Mouse (Mus musculus) hindbrain, postnatal 0 days (tissue): ENCODE measurements around the gene Lap3. TPM values are rescaled to one million over a fixed set of nuclear protein-coding genes. Genes with fewer than 3 reads are reported as not detected.

Experiments used
- ATAC-seq: fragments of 200-750 bp; cut with Nextera tagmentation; 2 replicates; pipeline ENCODE4 v1.8.0; 2017; ENCODE audit warnings: mild to moderate bottlenecking, moderate TSS enrichment, moderate library complexity
- DNase-seq: peaks from one replicate; pipeline ENCODE4 v3.0.0-alpha.2; 2015; ENCODE audit warnings: low spot score
- H3K27ac ChIP-seq: fragments of 300-500 bp; sonication (generic); 2 replicates; pipeline ENCODE4 v1.5.1; 2014; ENCODE audit warnings: mild to moderate bottlenecking
- H3K27me3 ChIP-seq: fragments of 300-500 bp; sonication (generic); 2 replicates; pipeline ENCODE4 v1.6.1; 2014; ENCODE audit warnings: low read length, mixed read lengths; ENCODE audit not compliant: insufficient read depth
- H3K36me3 ChIP-seq: fragments of 300-500 bp; sonication (generic); 2 replicates; pipeline ENCODE4 v1.6.1; 2014; ENCODE audit warnings: low read length, mixed read lengths; ENCODE audit not compliant: insufficient read depth
- H3K4me1 ChIP-seq: fragments of 300-500 bp; sonication (generic); 2 replicates; pipeline ENCODE4 v1.6.1; 2014; ENCODE audit warnings: antibody characterized with exemption, low read length, mixed read lengths; ENCODE audit not compliant: insufficient read depth
- H3K4me2 ChIP-seq: fragments of 300-500 bp; sonication (generic); 2 replicates; pipeline ENCODE4 v1.6.1; 2014; ENCODE audit warnings: low read depth, mild to moderate bottlenecking, low read length, moderate library complexity, mixed read lengths
- H3K4me3 ChIP-seq: fragments of 300-500 bp; sonication (generic); 2 replicates; pipeline ENCODE4 v1.5.1; 2014; ENCODE audit warnings: low read length
- H3K9ac ChIP-seq: fragments of 300-500 bp; sonication (generic); replicated peaks from 2 replicates; pipeline ENCODE4 v1.6.1; 2014; ENCODE audit warnings: mild to moderate bottlenecking, low read length, moderate library complexity, mixed read lengths
- H3K9me3 ChIP-seq: fragments of 300-500 bp; sonication (generic); 2 replicates; pipeline ENCODE4 v1.6.1; 2016; ENCODE audit warnings: low read length, mixed read lengths
- CTCF ChIP-seq: IDR thresholded peaks from 2 replicates; pipeline ENCODE4 v1.5.1; 2016; ENCODE audit warnings: antibody characterized with exemption, control low read depth, low read depth
- WGBS: fragments of 180-500 bp; shearing (Covaris S2); extraction: QIAGEN DNeasy Blood & Tissue Kit; methylation state at CpG from one replicate; pipeline ENCODE4 v1.1.7; 2014; 5-methylcytosine and 5-hydroxymethylcytosine counted together
- polyA plus RNA-seq: library from polyadenylated mRNA; unstranded; fragments of >200 nt; fragmentation: Nextera tagmentation; extraction: Ambion mirVana; gene quantifications from 2 replicates; pipeline ENCODE4 v1.2.1, GENCODE M21; 2015
- total RNA-seq: library from RNA; depleted of rRNA; stranded (reverse); fragments of >200 nt; gene quantifications from 2 replicates; pipeline ENCODE4 v1.2.3, GENCODE M21; 2014

Lap3 gene
- total and polyA plus RNA-seq, 2 experiments from 2014 or later, result 21.9 to 36.2 TPM

GRCm38 (mm10) chr5:45494093-45494755 is 1.1 kb downstream of the Lap3 start:
- H3K27ac ChIP-seq, result no peak overlapping the region
- 72% methylated on average over 9 of the region's 9 CpGs for WGBS
- no peak for TF ChIP-seq CTCF

GRCm38 (mm10) chr5:45495429-45495975 is 2.3 kb downstream of the Lap3 start:
- Histone ChIP-seq H3K36me3 (peaks cover 12% of the 10 kb centered on the region; the same call in 1 of the 2 replicates), H3K27ac (no peak overlapping the region), H3K4me3 (no peak overlapping the region), H3K9ac (no peak overlapping the region), H3K4me1 (0 out of 2 replicates have a peak, but pooled peaks cover 9% of the 10 kb centered on the region), H3K9me3 (no peaks in the 10 kb centered on the region), H3K4me2 (no peak overlapping the region), H3K27me3 (no peaks in the 10 kb centered on the region)
- no peak for TF ChIP-seq CTCF
- no peak for DNase-seq
- WGBS, result 83% methylated on average over 3 of the region's 3 CpGs
- ATAC-seq, result no peak

More at GRCm38 (mm10) chr5:45494093-45494755, 1.1 kb downstream of the Lap3 start:
- DNase-seq (no peak), ATAC-seq (no peak)
- no peaks in the 10 kb centered on the region for H3K27me3 ChIP-seq
- H3K4me3 ChIP-seq, result peak overlapping the region; percentile 71
- H3K4me1 ChIP-seq, result 0 out of 2 replicates have a peak, but pooled peaks cover 9% of the 10 kb centered on the region
- H3K4me2 ChIP-seq, result peak overlapping the region; percentile 72
- 0 out of 2 replicates have a peak, but pooled peaks cover 8% of the 10 kb centered on the region for H3K36me3 ChIP-seq
- no peaks in the 10 kb centered on the region for H3K9me3 ChIP-seq
- peak overlapping the region; percentile 58 for H3K9ac ChIP-seq

- Histone ChIP-seq H3K36me3 (peaks cover 15% of the 10 kb centered on the region; the same call in 1 of the 2 replicates), H3K27me3 (no peaks in the 10 kb centered on the region), H3K9me3 (no peaks in the 10 kb centered on the region), H3K27ac (no peak overlapping the region), H3K9ac (no peak overlapping the region), H3K4me2 (no peak overlapping the region), H3K4me3 (no peak overlapping the region), H3K4me1 (0 out of 2 replicates have a peak, but pooled peaks cover 9% of the 10 kb centered on the region)
- no peak for DNase-seq
- no peak for TF ChIP-seq CTCF
- ATAC-seq, result no peak
Observed at GRCm38 (mm10) chr5:45496042-45496441, 2.9 kb downstream of the Lap3 start.

DNA sequence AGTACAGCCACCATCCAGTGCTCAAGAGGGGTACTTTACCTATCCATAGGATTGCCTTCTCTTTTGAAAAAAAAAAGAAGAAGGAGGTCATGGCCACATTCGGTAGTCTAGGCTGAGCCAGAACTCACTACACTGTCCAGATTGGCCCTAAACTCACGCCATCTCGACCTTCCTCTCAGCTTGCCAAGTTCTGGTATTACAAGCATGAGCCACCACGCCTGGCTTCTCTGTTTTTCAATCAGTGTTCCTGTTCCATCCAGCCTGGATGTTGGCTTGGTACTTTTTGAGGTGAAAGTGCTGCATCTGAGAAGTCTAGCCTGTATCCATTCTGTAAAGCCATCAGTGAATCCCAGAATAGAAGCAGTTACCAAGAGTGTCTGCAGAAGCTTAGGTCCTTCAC is 3.3 kb downstream of the Lap3 start:
- TF ChIP-seq CTCF, result no peak
- no peaks in the 10 kb centered on the region for H3K27me3 ChIP-seq
- H3K4me1 ChIP-seq, result 0 out of 2 replicates have a peak, but pooled peaks cover 9% of the 10 kb centered on the region
- no peak for DNase-seq
- no peak overlapping the region for H3K27ac ChIP-seq
- H3K9ac ChIP-seq, result no peak overlapping the region
- ATAC-seq, result no peak
- WGBS, result 88% methylated on average over 4 of the region's 4 CpGs
- H3K4me2 ChIP-seq, result no peak overlapping the region
- H3K4me3 ChIP-seq, result no peak overlapping the region
- H3K9me3 ChIP-seq, result no peaks in the 10 kb centered on the region
- H3K36me3 ChIP-seq, result peaks cover 16% of the 10 kb centered on the region

DNA sequence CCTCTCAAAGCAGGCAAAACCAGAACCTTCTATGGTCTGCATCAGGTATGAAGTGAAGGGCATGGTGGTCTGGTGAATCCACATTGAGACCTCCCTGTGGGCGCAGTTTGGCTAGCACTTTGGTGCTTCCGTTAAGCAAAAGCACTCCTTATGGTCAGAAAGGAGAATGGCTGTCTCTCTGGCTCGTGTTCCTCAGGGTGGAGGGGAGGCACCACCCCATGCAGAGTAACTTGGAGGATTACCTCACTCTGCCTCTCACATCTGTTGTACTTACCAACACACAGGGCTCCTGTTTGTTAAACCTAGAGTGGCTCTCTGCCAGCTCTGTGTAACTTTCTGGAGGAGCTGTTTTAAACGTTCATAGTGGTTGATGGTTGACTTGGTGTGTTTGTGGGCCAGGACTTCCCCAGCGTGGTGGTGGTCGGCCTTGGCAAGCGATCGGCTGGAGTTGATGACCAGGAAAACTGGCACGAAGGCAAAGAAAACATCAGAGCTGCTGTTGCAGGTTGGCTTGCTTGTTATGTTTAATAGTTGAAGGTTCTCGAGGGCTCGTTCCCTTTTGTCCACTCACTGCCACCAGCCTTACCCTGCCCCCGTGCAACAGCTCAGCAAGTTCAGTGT is 3.9 kb downstream of the Lap3 start:
- H3K4me2 ChIP-seq, result no peak overlapping the region
- no peaks in the 10 kb centered on the region for H3K9me3 ChIP-seq

GRCm38 (mm10) chr5:45497564-45497963 is 4.4 kb downstream of the Lap3 start:
- H3K9ac ChIP-seq, result no peak overlapping the region
- H3K4me1 ChIP-seq, result 0 out of 2 replicates have a peak, but pooled peaks cover 9% of the 10 kb centered on the region
- H3K27ac ChIP-seq, result no peak overlapping the region
- 87% methylated on average over 5 of the region's 5 CpGs for WGBS
- ATAC-seq (no peak), DNase-seq (no peak)
- H3K4me3 ChIP-seq, result no peak overlapping the region
- TF ChIP-seq CTCF, result no peak
- H3K9me3 ChIP-seq, result no peaks in the 10 kb centered on the region
- no peak overlapping the region for H3K4me2 ChIP-seq
- H3K27me3 ChIP-seq, result no peaks in the 10 kb centered on the region
- H3K36me3 ChIP-seq, result peaks cover 24% of the 10 kb centered on the region

More for the DNA sequence above, 3.9 kb downstream of the Lap3 start:
- no peak overlapping the region for H3K4me3 ChIP-seq
- no peak for DNase-seq
- H3K36me3 ChIP-seq, result peaks cover 22% of the 10 kb centered on the region
- no peak for TF ChIP-seq CTCF
- ATAC-seq, result no peak
- no peak overlapping the region for H3K27ac ChIP-seq
- no peaks in the 10 kb centered on the region for H3K27me3 ChIP-seq
- WGBS, result 71% methylated on average over 12 of the region's 12 CpGs
- H3K4me1 ChIP-seq, result 0 out of 2 replicates have a peak, but pooled peaks cover 9% of the 10 kb centered on the region
- H3K9ac ChIP-seq, result no peak overlapping the region

DNA sequence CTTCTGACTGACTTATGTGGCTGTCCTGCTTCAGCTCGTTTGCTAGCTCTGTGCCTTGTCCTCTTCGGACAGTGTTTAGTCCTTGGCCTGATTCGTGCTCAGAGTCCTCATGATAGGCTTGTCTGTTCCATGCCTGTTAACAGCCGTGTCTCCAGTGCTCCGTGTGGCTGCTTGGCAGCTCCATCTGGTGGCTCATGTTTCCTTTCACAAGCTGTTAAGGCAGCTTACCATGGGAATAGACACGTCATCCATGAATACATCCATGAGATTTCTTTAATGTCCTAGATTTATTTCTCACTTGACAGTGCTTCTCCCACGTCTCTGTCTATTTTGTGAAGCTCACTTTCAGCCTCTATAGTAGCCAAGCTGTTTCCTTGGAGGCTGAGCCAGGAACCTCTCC is 16.9 kb downstream of the Lap3 start:
- TF ChIP-seq CTCF, result peak; percentile 46
- 72% methylated on average over 7 of the region's 7 CpGs for whole genome bisulfite sequencing
- Histone ChIP-seq H3K36me3 (peaks cover 28% of the 10 kb centered on the region; the same call in 1 of the 2 replicates), H3K4me2 (no peak overlapping the region), H3K27ac (no peak overlapping the region), H3K4me3 (no peak overlapping the region), H3K4me1 (no peaks in the 10 kb centered on the region), H3K9ac (no peak overlapping the region), H3K9me3 (no peaks in the 10 kb centered on the region), H3K27me3 (no peaks in the 10 kb centered on the region)
- DNase-seq (peak; percentile 35), ATAC-seq (no peak)
